Mouse (Mus musculus) hematopoietic stem cell, adult 5-6 weeks (primary cell): ENCODE data around the gene Arf6. TPM values are rescaled to one million over a fixed set of nuclear protein-coding genes. Genes with fewer than 3 reads are reported as not detected.

Experiments used
- total RNA-seq: library from RNA; stranded (forward); fragments of 172-1452, 232-1000 nt; gene quantifications from 2 replicates; pipeline ENCODE4 v1.2.3, GENCODE M21; 2017

Gene Arf6
- total RNA-seq, 1 experiment from 2014 or later: 157 TPM

Other genes starting within 250 kb of the Arf6 start
- gene Rps29, start 213.0 kb upstream of the Arf6 start, total RNA-seq: 2,208 and 2,489 TPM in 2 replicates
- 5.8 and 9.7 TPM in 2 replicates for gene Lrr1, start 203.3 kb upstream of the Arf6 start, total RNA-seq
- gene Rpl36al, start 188.1 kb upstream of the Arf6 start, total RNA-seq: 824 and 909 TPM in 2 replicates
- 116 and 124 TPM in 2 replicates for gene Mgat2, start 188.0 kb upstream of the Arf6 start, total RNA-seq
- gene Gm49383, start 175.0 kb upstream of the Arf6 start, total RNA-seq: 25.1 and 35.8 TPM in 2 replicates
- gene Dnaaf2, start 173.7 kb upstream of the Arf6 start, total RNA-seq: 6.7 and 11.3 TPM in 2 replicates
- gene Gm49384, start 167.9 kb upstream of the Arf6 start, total RNA-seq: 11.4 and 17.4 TPM in 2 replicates
- 24.0 and 60.9 TPM in 2 replicates for gene Pole2, start 144.0 kb upstream of the Arf6 start, total RNA-seq
- 21.2 and 33.1 TPM in 2 replicates for gene Klhdc1, start 131.0 kb upstream of the Arf6 start, total RNA-seq
- gene Klhdc2, start 75.5 kb upstream of the Arf6 start, total RNA-seq: 69.1 and 79.8 TPM in 2 replicates
- gene Nemf, start 15.0 kb upstream of the Arf6 start, total RNA-seq: 93.1 and 126 TPM in 2 replicates
- 0.69 and 2.5 TPM in 2 replicates for gene Gm9887, start 308 bp downstream of the Arf6 start, total RNA-seq
- 19.9 and 20.6 TPM in 2 replicates for gene Vcpkmt, start 210.9 kb downstream of the Arf6 start, total RNA-seq